Mouse (Mus musculus) liver (tissue): ENCODE results near the gene Majin.
A peak's percentile ranks its signal among the peaks of the same experiment; 100 is the strongest.

Experiments
- DNase-seq: peaks from one replicate; pipeline ENCODE4 v3.0.0-alpha.2; 2020; ENCODE audit warnings: mixed read lengths

The Majin gene

DNA sequence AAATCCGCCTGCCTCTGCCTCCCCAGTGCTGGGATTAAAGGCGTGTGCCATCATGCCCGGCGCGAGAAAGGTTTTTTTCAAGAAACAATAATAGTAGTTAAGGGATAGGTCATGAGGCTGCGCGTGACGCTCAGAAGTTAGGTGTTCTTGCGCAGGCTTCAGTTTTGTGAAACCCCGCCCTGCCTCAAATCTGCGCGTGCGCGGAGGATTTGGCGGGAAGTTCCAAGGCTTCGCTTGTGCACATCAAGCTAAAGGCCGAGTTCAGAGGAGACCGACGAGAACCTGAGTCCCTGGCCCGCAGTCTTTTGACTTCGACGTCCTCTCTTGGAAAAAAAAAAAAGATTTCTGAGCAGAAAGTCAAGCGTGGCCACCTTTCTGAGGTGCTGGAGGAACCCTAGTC is at the start of gene Majin:
Majin (plus strand) TSS at position 258 of the 400 bp plus-strand sequence.
- no peak for DNase-seq

DNA sequence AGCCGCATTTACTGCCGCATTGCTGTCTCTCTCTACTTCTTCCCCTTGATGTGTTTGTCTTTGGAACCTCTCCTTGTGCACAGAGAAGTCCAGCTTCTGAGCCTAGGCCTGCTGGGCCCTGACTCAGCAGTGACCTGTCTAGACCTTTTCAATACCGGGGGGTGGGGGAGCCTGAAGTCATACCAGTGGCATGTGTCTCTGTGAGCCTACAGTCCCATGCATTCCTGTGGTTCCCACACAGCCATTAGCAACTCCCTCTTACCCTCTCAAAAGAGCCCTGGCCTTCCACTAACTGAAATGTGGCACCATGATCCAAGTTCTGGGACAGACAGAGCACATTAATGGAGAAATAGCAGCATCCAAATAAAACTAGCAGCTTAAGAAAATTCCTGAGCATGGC is 47.8 kb upstream of the Majin start:
- no peak for DNase-seq

GRCm38 (mm10) chr19:6139701-6140100 is 44.5 kb upstream of the Majin start:
- DNase-seq = no peak

- no peak for DNase-seq
Observed at GRCm38 (mm10) chr19:6140374-6140677, 43.9 kb upstream of the Majin start.

DNA sequence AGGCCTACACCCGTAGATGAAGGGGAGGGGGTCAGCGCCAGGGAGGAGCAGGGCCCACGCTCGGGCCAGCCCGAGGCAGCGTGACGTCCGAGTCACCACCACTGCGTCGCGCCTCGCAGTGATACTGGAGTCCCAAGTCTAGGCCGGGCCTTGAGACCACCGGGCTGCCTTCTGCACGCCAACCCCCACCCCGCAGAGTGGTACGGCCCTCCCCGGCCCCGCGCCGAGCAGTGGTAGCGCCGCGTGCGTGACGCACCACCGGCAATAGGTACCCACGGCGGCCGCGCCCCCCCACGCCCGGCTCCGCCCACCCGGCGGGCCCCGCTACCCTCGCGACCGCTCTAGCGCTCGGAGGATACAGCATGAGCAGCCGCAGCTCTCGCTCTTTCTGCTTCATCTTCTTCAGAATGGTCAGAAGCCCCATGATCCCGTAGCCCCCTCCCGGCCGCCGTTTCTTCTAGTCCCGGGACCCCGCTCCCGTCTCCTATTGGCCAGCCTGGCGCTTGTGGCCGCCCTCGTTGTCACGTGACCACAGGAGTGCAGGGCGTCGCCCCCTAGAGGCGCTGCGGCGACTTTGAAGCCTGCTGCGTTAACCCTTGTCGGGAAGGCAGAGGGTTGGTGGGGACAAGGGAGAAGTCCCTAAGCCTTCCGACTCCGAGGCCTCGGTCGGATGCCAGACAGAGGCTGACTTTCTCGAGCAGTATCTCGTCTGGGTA is 43.4 kb upstream of the Majin start, which contains the start of gene Batf2:
Batf2 (plus strand) TSS at position 306 of the 716 bp plus-strand sequence.
- peak; percentile 96 for DNase-seq

- peak; percentile 87 for DNase-seq
Observed at GRCm38 (mm10) chr19:6141394-6141749, 42.8 kb upstream of the Majin start, which contains the start of gene Arl2. Gene Arl2 (minus strand): TSS chr19:6141548.

GRCm38 (mm10) chr19:6144842-6145241 is 39.3 kb upstream of the Majin start:
- no peak for DNase-seq

DNA sequence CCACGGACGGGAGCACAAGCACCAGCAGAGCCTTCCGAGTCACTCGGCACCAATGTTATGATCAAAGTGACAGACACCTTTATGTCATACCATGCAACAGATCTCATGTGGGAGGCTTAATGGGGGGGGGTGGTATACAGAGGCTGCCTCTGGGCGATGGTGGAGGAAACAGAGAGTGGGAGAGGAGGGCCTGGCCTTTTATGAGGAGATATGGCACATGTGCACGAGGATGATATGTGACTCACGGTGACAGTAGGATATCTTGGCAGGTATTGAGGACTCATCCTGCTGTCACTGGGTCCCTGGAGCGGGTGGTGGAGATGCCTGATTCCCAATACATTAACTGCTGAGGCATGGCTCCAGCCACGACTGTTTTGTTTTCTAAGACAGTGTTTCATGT is 29.0 kb upstream of the Majin start:
- no peak for DNase-seq

DNA sequence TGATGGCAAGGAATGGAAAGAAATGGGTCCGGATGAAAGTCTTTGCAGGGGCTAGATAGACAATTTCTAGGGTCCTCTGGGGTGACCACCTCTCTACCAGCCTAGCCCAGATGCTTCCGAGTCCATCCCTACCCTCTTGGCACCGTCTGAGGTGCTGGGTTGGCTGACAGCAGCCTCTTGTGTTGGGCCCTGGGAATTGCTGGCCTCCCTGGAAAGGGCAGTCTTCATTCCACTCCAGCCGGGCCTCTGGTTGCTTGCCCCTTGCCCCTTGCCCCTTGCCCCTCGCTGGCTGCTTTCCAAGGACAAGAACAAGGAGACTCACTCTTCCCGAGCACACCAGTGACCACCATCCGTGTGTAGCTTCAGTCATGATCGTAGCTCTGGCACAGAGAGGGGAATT is 27.8 kb upstream of the Majin start:
- DNase-seq = no peak

DNA sequence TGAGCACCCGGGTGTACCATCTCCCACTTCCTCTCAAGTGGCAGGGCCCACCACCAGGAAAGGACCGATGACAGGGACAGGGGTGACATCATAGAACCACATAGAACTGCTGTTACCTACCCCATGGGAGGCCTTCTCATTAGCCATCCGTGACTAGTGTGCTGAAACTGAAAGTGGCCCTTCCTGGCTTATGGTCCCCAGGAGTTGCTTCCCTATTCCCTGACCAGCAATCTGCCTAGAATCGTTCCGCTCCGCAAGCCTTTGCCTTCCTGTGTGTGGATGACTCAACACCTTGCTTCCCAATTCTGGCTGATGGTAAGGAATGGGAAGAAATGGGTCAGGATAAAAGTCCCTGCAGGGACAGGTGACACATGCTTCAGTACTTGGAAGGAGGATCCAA is 27.0 kb upstream of the Majin start:
- no peak for DNase-seq

DNA sequence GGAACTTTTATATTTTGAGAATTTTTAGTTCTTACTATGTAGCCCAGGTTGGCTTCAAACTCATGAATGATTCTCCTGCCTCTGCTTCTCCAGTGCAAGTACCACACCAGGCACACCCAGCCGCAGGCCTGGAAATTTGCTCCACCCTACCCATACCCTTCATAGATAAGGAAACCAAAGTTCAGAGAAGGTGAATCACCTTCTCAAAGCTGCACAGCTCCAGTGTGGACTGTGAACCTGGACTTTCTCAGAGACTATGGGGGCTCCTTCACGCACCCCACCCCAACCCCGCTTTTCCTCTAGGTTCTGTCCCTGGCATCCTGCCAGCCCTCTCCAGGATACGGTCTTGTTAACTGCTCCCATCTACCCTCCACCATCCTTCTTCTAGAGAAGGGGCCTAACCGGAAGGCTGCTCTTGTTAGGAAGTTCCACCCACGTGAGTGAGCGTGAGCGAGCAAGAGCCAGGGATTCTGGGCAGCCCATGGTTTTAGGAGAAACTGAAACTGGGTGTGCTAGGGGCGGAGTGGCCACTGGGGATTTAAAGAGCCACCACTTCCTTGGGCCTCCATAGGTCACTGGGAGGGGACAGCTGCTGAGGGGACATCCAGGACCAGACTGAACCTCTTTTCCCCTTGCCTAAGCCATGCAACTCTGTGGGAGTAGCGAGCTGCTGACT is 20.2 kb upstream of the Majin start:
- DNase-seq = no peak

- DNase-seq = no peak
Observed at GRCm38 (mm10) chr19:6166750-6167149, 17.4 kb upstream of the Majin start.

DNA sequence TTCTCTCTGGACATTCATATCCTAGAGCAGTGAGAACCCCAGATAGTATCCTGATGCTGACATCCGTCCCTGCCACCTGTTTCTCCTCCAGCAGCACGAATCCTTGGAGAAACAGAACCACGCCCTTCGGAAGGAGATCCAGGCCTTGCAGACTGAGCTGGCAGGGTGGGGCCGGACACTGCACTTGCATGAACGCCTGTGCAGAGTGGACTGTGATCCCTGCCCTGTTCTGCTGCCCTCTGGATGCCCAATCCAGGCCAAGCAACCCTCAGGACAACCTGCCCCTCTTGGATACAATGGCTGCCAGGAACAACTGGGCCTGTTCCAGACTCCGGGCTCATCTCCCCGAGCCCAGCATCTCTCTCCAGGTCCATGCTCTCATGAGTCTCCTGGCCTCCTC is 13.0 kb upstream of the Majin start:
- DNase-seq = no peak

DNA sequence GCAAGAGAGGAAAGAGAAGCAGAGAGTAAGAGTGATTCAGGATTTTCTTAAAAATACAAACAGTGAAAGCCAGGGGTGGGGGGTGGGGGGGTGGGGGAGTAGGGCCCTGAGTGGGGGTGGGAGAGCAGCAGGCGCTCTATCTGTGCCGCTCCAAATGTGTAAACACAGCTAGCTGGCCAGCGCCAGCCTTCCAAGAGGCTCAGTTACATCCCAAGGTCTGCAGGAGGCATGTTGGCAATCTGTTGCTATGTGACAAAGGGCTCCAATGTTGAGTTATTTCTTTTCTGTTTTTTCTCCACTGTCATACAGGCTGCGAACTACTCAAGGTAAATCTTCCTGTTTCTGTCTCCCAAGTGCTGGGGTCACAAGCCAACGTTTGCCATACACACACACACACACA is 9.4 kb upstream of the Majin start:
- no peak for DNase-seq

GRCm38 (mm10) chr19:6178775-6179174 is 5.4 kb upstream of the Majin start:
- no peak for DNase-seq

DNA sequence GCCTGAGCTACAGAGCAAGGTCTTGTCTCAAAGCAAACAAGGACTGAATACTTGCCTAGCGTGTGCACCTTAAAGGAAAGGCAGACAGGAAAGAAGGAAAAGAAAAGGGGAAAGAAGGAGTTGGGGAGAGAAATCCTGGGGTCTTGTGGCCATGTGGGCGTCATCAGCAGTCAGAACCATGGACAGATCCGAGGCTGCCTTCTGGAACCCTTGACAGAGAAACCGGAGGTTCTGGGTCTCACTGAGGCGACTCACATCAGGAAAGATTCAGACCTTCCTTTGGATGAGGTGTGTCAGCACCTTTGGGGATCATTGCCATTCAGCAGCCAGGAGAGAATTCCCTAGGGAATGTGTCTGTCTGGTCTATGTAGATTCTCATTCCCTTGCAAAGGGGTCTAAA is 2.6 kb upstream of the Majin start:
- DNase-seq = no peak

- DNase-seq = no peak
Observed at GRCm38 (mm10) chr19:6182534-6182933, 1.7 kb upstream of the Majin start.

- no peak for DNase-seq
Observed at GRCm38 (mm10) chr19:6204265-6204664, 20.1 kb downstream of the Majin start.

DNA sequence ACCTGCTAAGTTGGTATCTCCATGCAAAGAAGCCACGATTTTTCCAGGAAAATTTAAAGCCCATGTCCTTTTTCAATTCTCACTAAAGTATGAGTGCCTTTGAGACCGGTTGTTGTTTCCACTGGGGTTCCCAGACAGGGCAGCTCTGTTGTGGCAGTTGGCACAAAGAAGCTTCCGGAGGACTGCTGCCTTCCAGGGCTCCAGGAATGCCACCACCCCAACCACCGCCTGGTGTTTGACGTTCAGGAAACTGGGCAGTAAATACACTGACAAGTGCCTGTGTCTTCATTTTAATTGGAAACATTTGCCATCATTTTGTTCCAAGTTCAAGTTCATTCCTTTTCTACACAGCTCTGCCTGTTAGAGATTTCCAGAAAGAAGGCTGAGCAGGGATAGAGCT is 22.5 kb downstream of the Majin start:
- no peak for DNase-seq

DNA sequence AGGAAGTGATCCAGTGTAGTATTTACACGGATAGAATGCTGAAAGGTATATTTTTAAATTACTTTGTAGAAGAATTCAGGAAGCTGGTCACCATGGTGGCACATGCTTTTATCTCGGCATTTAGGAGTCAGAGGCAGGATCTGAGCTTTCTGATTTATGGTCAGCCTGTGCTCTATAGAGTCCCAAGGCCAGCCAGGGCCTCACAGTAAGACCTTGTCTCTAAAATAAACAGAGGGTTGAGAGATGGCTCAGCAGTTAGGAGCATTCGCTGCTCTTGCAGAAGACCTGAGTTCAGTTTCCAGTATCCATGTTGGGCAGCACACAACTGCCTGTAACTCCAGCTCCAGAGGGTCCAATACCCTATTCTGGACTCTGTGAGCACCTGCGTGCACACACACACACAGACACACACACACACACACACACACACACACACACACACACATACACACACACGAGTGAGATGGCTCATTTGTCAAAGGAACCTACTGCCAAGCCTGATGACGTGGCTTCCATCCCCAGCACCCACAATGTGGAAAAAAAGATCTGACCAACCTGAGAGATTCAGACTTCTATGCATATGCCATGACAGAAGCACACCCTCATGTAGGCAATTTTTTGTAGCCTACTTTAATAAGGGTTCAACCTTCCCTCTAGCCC is 32.0 kb downstream of the Majin start:
- DNase-seq = no peak

GRCm38 (mm10) chr19:6218606-6219005 is 34.4 kb downstream of the Majin start:
- DNase-seq = no peak

DNA sequence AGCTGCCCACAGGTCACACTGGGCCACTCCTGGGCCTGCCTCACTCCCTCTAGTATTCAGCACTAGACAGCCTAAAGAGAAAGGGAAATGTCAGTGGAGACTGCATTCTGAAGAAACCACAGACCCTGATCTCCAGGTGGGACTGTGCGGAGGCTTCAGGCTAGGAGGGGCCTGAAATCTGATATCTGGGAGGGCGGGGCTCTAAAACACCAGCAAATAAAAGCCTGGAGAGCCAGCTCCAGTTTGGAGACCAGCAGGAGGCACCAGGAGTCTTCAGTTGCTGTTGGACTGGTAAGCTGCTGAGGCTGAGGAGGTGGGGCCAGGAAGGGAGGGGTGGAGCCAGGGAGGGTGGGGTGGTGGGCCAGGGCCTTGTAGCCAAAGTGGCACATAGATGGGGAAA is 41.9 kb downstream of the Majin start, which contains the start of gene Gpha2:
Gpha2 (plus strand) TSS at position 246 of the 400 bp plus-strand sequence.
- no peak for DNase-seq

DNA sequence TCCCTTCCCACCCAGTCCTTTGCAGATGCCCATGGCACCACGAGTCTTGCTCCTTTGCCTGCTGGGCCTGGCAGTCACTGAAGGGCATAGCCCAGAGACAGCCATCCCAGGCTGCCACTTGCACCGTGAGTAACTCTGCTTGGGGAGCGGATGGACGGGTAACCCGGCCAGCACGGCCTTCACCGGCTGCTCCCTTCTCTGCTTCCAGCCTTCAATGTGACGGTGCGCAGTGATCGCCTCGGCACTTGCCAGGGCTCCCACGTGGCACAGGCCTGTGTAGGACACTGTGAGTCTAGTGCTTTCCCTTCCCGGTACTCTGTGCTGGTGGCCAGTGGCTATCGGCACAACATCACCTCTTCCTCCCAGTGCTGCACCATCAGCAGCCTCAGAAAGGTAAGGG is 42.6 kb downstream of the Majin start:
- DNase-seq = no peak

DNA sequence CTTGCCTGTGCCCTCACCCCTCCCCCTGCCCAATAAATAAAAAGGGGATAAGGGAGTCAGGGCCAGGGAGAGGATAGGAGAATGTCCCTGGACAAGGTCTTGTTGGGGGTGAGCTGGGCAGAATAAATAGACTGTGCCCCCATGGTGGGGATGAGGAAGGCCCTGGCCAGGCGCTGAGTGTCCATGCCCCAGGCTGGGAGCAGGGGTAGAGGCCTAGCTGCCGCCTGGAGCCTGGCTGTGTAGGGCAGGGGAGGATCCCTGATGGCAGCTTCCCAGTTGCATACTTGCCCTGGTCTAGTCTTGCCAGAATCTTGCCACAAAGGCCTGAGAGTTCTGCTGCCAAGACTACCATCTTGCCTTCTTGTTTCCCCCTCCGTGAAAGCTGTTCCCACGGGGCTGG is 43.7 kb downstream of the Majin start:
- no peak for DNase-seq
